Mouse (Mus musculus): ENCODE measurements around the gene Trpm4.
"Not testable (repeated sequence)": the region's sequence is repeated elsewhere in the genome, so short reads cannot be mapped to it uniquely, and the experiment has no call there.

Gene Trpm4

DNA sequence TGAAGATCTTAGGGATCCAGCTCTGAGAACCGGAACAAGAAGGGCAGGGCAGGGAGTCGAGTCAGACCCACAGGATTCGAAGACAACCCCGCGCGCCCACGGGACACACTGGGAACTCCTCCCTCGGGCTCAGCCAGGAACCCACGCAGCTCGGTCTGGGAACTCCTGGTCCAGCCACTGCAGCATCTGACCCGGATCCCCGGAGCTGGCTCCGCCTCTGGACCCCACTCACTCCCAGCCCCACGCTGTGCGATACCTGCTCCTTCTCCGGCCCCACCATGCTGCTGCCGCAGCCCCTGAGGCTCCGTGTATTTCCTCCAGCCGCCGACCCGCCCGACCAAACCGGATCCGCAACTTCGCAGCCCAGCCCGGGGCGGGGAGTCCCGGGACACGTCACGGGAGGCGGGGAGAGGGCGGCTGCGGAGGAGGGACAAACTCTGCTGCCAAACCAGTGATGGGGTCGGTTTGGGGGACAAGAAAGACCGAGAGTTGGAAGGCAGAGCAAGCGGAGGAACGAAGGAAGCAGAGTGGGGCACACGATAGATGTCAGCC lies at the start of gene Trpm4:
Gene Trpm4 (minus strand): TSS at position 350 of the 552 bp plus-strand sequence.
- DNase-seq (ENCODE audit: low spot score): peak; percentile 71

DNA sequence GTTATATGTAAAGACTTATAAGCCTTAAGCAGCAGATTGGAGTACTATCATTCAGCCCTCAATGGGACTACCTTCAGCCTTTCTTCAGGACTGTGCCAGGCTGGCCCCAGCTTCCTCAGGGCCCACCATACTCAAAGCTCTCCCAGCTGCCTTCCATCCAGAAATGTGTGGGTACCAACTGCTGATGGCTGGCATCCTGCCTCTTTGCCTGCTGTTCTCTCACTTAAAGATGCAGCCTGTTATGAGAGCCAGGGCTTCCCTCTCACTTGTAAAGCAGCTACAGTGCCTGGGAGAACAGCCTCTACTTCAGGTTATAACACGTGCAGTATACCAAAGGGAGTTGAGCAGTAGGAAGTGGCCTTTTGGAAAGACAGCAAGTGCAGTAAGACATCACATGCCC lies 42.5 kb upstream of the Trpm4 start:
- no peak for DNase-seq (ENCODE audit: low spot score)

DNA sequence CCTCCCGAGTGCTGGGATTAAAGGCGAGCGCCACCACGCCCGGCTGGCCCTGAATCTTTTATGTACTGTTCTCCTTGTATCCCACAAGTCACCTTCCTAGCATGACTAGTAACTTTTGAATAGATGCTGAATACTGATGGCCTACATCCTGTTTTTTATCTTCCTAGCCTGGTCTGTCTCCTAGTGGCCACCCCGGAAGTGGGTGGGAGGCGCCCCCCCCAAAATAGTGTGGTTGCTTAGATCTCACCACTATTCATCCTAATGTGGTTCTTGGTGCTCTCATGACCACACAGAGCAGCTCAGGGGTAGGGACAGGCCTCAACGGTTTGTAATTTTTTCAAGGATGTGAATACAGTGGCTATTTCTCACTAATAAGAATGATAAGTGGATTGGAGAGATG lies 41.0 kb upstream of the Trpm4 start:
- no peak for DNase-seq (ENCODE audit: low spot score)

DNA sequence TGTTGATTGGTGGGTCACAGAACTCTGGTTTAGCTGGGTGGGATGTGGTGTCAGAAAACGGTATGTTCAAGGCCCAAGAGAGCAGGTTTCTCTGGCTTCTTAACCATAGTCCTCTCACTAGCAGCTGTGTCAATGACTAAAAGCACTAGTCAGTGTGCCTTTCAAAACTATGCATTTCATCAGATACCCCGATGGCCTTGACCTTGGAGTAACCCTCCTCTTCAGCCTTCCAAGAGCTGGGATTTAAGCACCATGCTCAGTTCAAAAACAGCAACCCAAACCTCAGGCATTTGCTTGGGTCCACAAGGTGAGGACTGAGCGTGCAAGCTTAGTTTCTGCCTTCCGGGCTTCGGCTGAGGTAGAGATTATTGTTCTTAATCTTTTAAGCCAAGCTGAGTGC lies 38.8 kb upstream of the Trpm4 start:
- DNase-seq (ENCODE audit: low spot score): no peak

DNA sequence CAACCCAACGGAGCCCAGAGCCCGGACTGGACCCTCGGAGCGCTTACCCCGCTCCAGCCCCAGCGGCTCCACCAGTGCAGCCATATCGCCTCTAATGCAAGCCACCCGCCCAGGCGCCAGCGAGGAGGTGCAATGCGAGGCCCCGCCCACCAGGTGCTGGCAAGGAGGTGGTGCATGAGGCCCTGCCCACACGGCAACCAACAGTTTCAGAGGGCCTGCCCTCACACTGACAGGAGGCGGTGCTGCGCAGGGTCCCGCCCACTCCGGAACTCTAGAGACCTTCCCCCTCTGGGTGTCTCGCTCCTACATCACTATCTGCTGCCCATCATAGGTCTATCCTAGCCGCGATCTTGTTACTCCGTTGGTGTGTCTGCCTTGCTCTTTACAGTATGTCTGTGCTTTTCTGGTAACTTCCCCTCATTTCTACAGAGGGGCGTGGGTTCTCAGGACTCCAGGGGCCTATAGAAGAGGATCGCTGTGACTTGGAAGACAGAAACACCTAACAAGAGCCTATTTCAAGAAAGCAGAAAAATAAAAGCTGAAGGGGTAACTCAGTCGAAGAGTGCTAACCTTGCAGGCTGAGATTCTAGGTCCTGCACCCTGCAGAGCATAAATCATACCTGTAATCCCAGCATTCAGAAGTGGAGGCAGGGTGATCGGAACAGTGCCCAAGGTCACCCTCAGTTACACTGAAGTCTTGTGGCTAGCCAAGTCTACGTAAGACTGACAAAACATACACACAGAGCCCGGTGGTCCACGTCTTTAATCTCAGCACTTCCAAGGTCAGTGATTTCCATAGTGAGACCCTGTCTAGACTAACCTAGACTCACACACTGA lies 37.1 kb upstream of the Trpm4 start, which contains the start of gene Lin7b:
Gene Lin7b (minus strand): TSS at position 109 of the 837 bp plus-strand sequence.
- DNase-seq (ENCODE audit: low spot score): peak; percentile 86

- DNase-seq (ENCODE audit: low spot score): no peak
These were observed 36.4 kb upstream of the Trpm4 start for GRCm38 (mm10) chr7:45369836-45370474.

- DNase-seq (ENCODE audit: low spot score): no peak
These were observed 35.6 kb upstream of the Trpm4 start for GRCm38 (mm10) chr7:45369022-45369745.

GRCm38 (mm10) chr7:45368178-45368577 lies 34.6 kb upstream of the Trpm4 start:
- DNase-seq (ENCODE audit: low spot score): no peak

- DNase-seq (ENCODE audit: low spot score): peak; percentile 93
These were observed 33.7 kb upstream of the Trpm4 start for GRCm38 (mm10) chr7:45367020-45367880.

- no peak for DNase-seq (ENCODE audit: low spot score)
These were observed 33.1 kb upstream of the Trpm4 start, which contains the start of gene Ppfia3 for GRCm38 (mm10) chr7:45366652-45367019. Ppfia3 (minus strand) TSS chr7:45367019.

GRCm38 (mm10) chr7:45365742-45366651 lies 32.4 kb upstream of the Trpm4 start:
- DNase-seq (ENCODE audit: low spot score): peak; percentile 27

- no peak for DNase-seq (ENCODE audit: low spot score)
These were observed 30.4 kb upstream of the Trpm4 start for GRCm38 (mm10) chr7:45363983-45364382.

- no peak for DNase-seq (ENCODE audit: low spot score)
These were observed 29.2 kb upstream of the Trpm4 start for GRCm38 (mm10) chr7:45362801-45363200.

GRCm38 (mm10) chr7:45361243-45361804 lies 27.7 kb upstream of the Trpm4 start:
- peak; percentile 74 for DNase-seq (ENCODE audit: low spot score)

GRCm38 (mm10) chr7:45360404-45361125 lies 27.0 kb upstream of the Trpm4 start:
- DNase-seq (ENCODE audit: low spot score): no peak

DNA sequence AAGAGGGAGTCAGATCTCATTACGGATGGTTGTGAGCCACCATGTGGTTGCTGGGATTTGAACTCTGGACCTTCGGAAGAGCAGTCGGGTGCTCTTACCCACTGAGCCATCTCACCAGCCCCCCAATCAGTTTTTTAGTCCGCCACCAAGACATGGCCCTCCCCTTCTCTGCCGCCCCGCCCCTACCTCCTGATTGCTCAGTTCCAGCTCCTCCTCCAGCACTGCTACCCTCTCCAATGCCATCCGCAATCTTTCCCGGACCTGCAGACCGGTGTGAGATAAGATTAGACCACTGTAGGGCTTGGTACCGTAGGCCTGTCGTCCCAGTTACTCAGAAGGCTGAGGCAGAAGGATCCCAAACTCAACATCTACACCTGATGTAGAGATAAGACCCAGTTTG lies 25.5 kb upstream of the Trpm4 start:
- not testable (repeated sequence) for DNase-seq (ENCODE audit: low spot score)

GRCm38 (mm10) chr7:45356087-45356486 lies 22.5 kb upstream of the Trpm4 start:
- DNase-seq (ENCODE audit: low spot score): no peak

GRCm38 (mm10) chr7:45355318-45356020 lies 21.9 kb upstream of the Trpm4 start:
- DNase-seq (ENCODE audit: low spot score): no peak

DNA sequence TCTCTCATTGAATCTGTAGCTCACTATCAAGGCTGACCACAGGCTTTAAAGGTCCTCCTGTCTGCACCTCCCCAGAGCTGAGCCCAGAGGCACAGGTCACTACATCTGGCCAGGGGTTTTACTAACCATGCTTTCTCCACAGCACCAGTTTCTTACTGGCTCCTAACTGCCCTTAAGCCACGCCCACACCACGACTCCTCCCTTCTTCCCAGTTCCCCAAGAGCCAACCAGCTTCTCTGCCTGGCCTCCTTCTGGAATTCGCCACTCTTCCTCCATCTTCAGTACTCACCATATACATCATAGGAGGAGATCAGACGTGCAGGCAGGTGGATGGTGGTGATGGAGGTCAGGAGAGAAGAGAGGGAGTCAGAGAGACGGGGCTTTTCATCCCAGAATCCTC lies 19.5 kb upstream of the Trpm4 start:
- no peak for DNase-seq (ENCODE audit: low spot score)

Data from ovary, adult 18-20 months (tissue).